Mouse (Mus musculus) heart, adult 2 months (tissue): ENCODE measurements around the gene Ctnna2. TPM values are rescaled to one million over a fixed set of nuclear protein-coding genes. Genes with fewer than 3 reads are reported as not detected.

Source experiments
- DNase-seq, 2 experiments: peaks; one replicate each; pipeline ENCODE4 v3.0.0; 2021
- H3K27ac ChIP-seq: fragments of 200-600 bp; 2 replicates; pipeline ENCODE4 v1.8.1; 2022
- H3K27me3 ChIP-seq: fragments of 200-500 bp; 2 replicates; pipeline ENCODE4 v1.6.1; 2012; ENCODE audit warnings: mild to moderate bottlenecking, low read length, inconsistent platforms, mixed read lengths; ENCODE audit not compliant: control insufficient read depth, insufficient read depth
- H3K36me3 ChIP-seq: fragments of 200-500 bp; 2 replicates; pipeline ENCODE4 v1.6.1; 2012; ENCODE audit warnings: low read length, inconsistent platforms; ENCODE audit not compliant: control insufficient read depth, insufficient read depth
- H3K4me1 ChIP-seq: fragments of 200-500 bp; 2 replicates; pipeline ENCODE4 v1.6.1; 2011; ENCODE audit warnings: low read length; ENCODE audit not compliant: control insufficient read depth, insufficient read depth
- H3K4me3 ChIP-seq: fragments of 200-600 bp; 2 replicates; pipeline ENCODE4 v1.8.1; 2022
- H3K79me2 ChIP-seq: fragments of 200-500 bp; replicated peaks from 2 replicates; pipeline ENCODE4 v1.6.1; 2012; ENCODE audit warnings: mild to moderate bottlenecking, inconsistent platforms, low read length, moderate library complexity, mixed read lengths; ENCODE audit not compliant: control insufficient read depth, insufficient read depth
- H3K9ac ChIP-seq: fragments of 200-500 bp; 2 replicates; pipeline ENCODE4 v1.6.1; 2012; ENCODE audit warnings: low read depth, mild to moderate bottlenecking, control low read depth, inconsistent platforms, low read length, mixed read lengths
- CTCF ChIP-seq: fragments of 200-600 bp; IDR thresholded peaks from 2 replicates; pipeline ENCODE4 v1.8.1; 2022; ENCODE audit warnings: antibody characterized with exemption, mild to moderate bottlenecking, moderate library complexity
- EP300 ChIP-seq: fragments of 200-500 bp; IDR thresholded peaks from 2 replicates; pipeline ENCODE4 v1.6.1; 2011; ENCODE audit warnings: low read depth, low read length, control low read depth; ENCODE audit not compliant: insufficient read depth
- POLR2A ChIP-seq: fragments of 200-500 bp; IDR thresholded peaks from 2 replicates; pipeline ENCODE4 v1.6.1; 2011; ENCODE audit warnings: mild to moderate bottlenecking, low read depth, low read length, control low read depth; ENCODE audit not compliant: insufficient read depth
- WGBS: fragments of 180-500 bp; shearing (Covaris S2); methylation state at CpG from one replicate; pipeline ENCODE4 v1.1.7; 2018; 5-methylcytosine and 5-hydroxymethylcytosine counted together
- intact Hi-C: fragments of 180-260 bp; cut with DNase I; formaldehyde crosslinking; loops from one replicate; pipeline ENCODE4 v1.15.1; 2025
- polyA plus RNA-seq: library from polyadenylated mRNA; depleted of rRNA; stranded (reverse); fragments of >200 nt; gene quantifications from 2 replicates; pipeline ENCODE4 v1.2.3, GENCODE M21; 2012
- total RNA-seq, 2 experiments: library from RNA; stranded (reverse); gene quantifications; 2 replicates each; pipeline ENCODE4 v1.2.3; 2021

Gene Ctnna2
- total and polyA plus RNA-seq, 3 experiments, result 0.06 TPM; not detected in 2

- Histone ChIP-seq H3K79me2 (no peaks in the 10 kb centered on the region), H3K36me3 (no peaks in the 10 kb centered on the region), H3K27me3 (no peaks in the 10 kb centered on the region), H3K4me1 (no peaks in the 10 kb centered on the region), H3K4me3 (no peak overlapping the region), H3K9ac (no peak overlapping the region), H3K27ac (no peak overlapping the region)
- WGBS, result 35% methylated on average over 4 of the region's 4 CpGs
- TF ChIP-seq CTCF (no peak), EP300 (no peak), POLR2A (no peak)
- DNase-seq, result no peak
- intact Hi-C loops, result no loop called here
Observed at GRCm38 (mm10) chr6:77644591-77644990, 334.9 kb downstream of the Ctnna2 start.

DNA sequence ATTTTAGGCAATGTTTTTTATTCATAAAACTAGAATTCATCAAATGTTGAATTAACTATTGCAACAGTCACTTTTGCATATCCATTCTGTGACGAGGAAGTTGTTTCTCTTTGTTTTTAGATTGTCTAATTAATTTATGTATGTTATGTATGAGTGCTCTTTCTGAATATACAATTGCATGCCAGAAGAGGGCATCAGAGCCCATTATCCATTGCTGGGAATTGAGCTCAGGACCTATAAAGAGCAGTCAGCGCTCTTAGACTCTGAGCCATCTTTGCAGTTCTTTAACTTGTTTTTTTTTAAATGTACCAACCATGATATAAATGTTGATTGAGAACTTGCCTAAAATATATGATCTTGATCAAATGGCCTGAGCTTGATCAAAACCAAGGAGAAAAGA lies 340.7 kb downstream of the Ctnna2 start:
- no peak overlapping the region for H3K4me3 ChIP-seq
- no peak overlapping the region for H3K9ac ChIP-seq
- H3K27me3 ChIP-seq, result no peaks in the 10 kb centered on the region
- WGBS, result 75% methylated on average over 2 of the region's 2 CpGs
- TF ChIP-seq EP300 (no peak), CTCF (no peak), POLR2A (no peak)
- no peak overlapping the region for H3K27ac ChIP-seq
- no peak for DNase-seq
- no peaks in the 10 kb centered on the region for H3K36me3 ChIP-seq
- no peaks in the 10 kb centered on the region for H3K79me2 ChIP-seq
- no peaks in the 10 kb centered on the region for H3K4me1 ChIP-seq
- intact Hi-C loops, result no loop called here

DNA sequence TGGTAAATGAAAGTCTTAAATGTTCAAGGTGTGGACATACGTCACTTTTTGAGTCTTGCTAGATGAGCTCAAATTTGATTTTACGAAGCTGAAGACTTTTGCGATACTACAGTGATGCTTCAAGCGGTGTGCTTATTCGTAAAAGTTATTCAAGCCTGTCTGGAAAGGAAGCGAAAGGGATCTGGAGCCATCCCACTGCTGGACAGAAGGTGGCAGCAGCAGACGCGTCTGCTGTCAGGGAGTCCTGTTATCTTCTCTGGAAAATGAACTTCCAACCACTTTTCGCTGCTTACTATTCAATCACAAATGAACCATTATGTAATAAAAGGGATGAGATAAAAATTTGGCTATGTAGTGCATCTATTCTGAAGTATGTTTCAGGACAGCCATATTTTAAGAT lies 345.5 kb downstream of the Ctnna2 start:
- H3K27me3 ChIP-seq, result no peaks in the 10 kb centered on the region
- intact Hi-C loops, result no loop called here
- TF ChIP-seq EP300, result no peak
- TF ChIP-seq CTCF, result peak; percentile 72
- 25% methylated on average over 9 of the region's 9 CpGs for WGBS
- no peak overlapping the region for H3K9ac ChIP-seq
- H3K4me1 ChIP-seq, result no peaks in the 10 kb centered on the region
- DNase-seq, result peak in 1 of 2 experiments; percentile 23
- H3K4me3 ChIP-seq, result no peak overlapping the region
- no peaks in the 10 kb centered on the region for H3K36me3 ChIP-seq
- no peak overlapping the region for H3K27ac ChIP-seq
- H3K79me2 ChIP-seq, result no peaks in the 10 kb centered on the region

- intact Hi-C loops, result no loop called here
- H3K27ac ChIP-seq, result no peak overlapping the region
- 48% methylated on average over 7 of the region's 7 CpGs for WGBS
- H3K36me3 ChIP-seq, result no peaks in the 10 kb centered on the region
- H3K4me3 ChIP-seq, result no peak overlapping the region
- TF ChIP-seq CTCF (peak; percentile 29), POLR2A (no peak)
- H3K79me2 ChIP-seq, result no peaks in the 10 kb centered on the region
- H3K27me3 ChIP-seq, result no peaks in the 10 kb centered on the region
- no peak overlapping the region for H3K9ac ChIP-seq
- DNase-seq, result no peak
- H3K4me1 ChIP-seq, result no peaks in the 10 kb centered on the region
Observed at GRCm38 (mm10) chr6:77628573-77629192, 350.8 kb downstream of the Ctnna2 start.

- 84% methylated on average over 14 of the region's 14 CpGs for WGBS
- no peak for DNase-seq
Observed at GRCm38 (mm10) chr6:77604642-77605392, 374.7 kb downstream of the Ctnna2 start.

GRCm38 (mm10) chr6:77603914-77604313 lies 375.6 kb downstream of the Ctnna2 start:
- H3K4me3 ChIP-seq, result no peak overlapping the region
- 17% methylated on average over 1 of the region's 1 CpGs for WGBS
- intact Hi-C loops, result no loop called here
- H3K4me1 ChIP-seq, result no peaks in the 10 kb centered on the region
- DNase-seq, result no peak
- H3K27me3 ChIP-seq, result no peaks in the 10 kb centered on the region
- H3K79me2 ChIP-seq, result no peaks in the 10 kb centered on the region
- H3K27ac ChIP-seq, result no peak overlapping the region
- TF ChIP-seq CTCF (no peak), EP300 (no peak), POLR2A (no peak)
- no peak overlapping the region for H3K9ac ChIP-seq
- no peaks in the 10 kb centered on the region for H3K36me3 ChIP-seq

More at GRCm38 (mm10) chr6:77604642-77605392, 374.7 kb downstream of the Ctnna2 start:
- intact Hi-C loops, result no loop called here
- no peaks in the 10 kb centered on the region for H3K27me3 ChIP-seq
- H3K27ac ChIP-seq, result no peak overlapping the region
- TF ChIP-seq CTCF (no peak), POLR2A (no peak), EP300 (no peak)
- H3K4me3 ChIP-seq, result no peak overlapping the region
- no peaks in the 10 kb centered on the region for H3K79me2 ChIP-seq
- no peak overlapping the region for H3K9ac ChIP-seq
- no peaks in the 10 kb centered on the region for H3K4me1 ChIP-seq
- H3K36me3 ChIP-seq, result no peaks in the 10 kb centered on the region
